14 mouse cellular contexts compared by ENCODE assay signal in the genomic region with DNA sequence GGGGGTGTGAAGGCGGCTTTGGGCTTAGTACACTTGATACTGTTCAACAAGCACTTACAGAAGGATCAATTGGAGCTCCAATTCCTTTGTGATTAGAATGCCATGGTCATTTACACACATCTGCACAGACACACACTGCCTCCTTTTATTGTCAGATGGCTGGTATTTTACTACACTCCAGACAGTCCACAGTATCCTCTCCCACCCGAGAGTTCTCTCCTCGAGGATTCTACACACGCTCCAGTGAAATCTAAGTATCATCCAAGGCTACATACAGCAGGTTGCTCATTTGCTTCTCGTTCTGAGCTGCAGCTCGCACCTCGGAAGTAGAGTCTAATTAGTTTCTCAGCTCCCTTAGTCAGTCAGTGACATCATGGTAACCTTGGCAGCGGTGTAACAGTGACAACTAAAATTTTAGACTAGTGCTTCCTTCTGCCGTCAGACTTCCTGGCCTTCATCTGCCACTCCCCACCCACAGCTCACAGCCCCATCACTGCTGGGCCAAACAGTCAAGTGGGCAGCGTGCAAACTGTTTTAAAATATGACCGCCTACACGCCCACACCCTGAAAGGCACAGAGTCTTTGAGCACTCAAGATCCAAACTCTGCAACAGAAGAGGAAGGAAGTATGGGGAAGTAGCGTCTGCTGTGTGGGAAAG.
DNase-seq lines count a peak whose midpoint lies in the region; ATAC-seq and TF ChIP-seq lines count a peak whose summit lies in the region.
"Had no signal": no experiment of that assay in that cellular context is flagged by ENCODE, and none has a peak within 500 bp of the region (broad histone marks: within the 10 kb centered on the region; RNA-seq: fewer than 3 reads in every experiment).

No protein-coding gene starts in this region.

- H3K4me3 ChIP-seq in forebrain, embryonic 12.5 days (replicated peaks) = no peak overlapping the region
- H3K4me3 ChIP-seq in forebrain, embryonic 16.5 days (replicated peaks; ENCODE audit: low read length) = no peak overlapping the region
- H3K4me3 ChIP-seq in lung, postnatal 0 days (ENCODE audit: low read depth, low read length) = no peak overlapping the region
- H3K4me3 ChIP-seq: neural tube, embryonic 13.5 days had no signal

- peaks cover 19% of the 10 kb centered on the region for H3K36me3 ChIP-seq in forebrain, embryonic 12.5 days (replicated peaks)
- H3K36me3 ChIP-seq in forebrain, embryonic 16.5 days (ENCODE audit: control insufficient read depth, insufficient read depth) = no peaks in the 10 kb centered on the region
- H3K36me3 ChIP-seq in lung, postnatal 0 days (ENCODE audit: insufficient read depth, low read length) = no peaks in the 10 kb centered on the region; the same call in 1 of the 2 replicates

- 0 out of 2 replicates have a peak, but pooled peaks cover 5% of the 10 kb centered on the region for H3K27me3 ChIP-seq in forebrain, embryonic 12.5 days
- H3K27me3 ChIP-seq in forebrain, embryonic 16.5 days (replicated peaks; ENCODE audit: control insufficient read depth, insufficient read depth, low read length) = no peaks in the 10 kb centered on the region; the same call in 1 of the 2 replicates
- H3K27me3 ChIP-seq in lung, postnatal 0 days (replicated peaks; ENCODE audit: insufficient read depth, low read length) = 0 out of 2 replicates have a peak, but pooled peaks cover under 1% of the 10 kb centered on the region
- H3K27me3 ChIP-seq: neural tube, embryonic 13.5 days had no signal

- peak; percentile 41 for DNase-seq in lung, postnatal 0 days (ENCODE audit: low spot score)
- no peak for DNase-seq in lung, postnatal 25 days (ENCODE audit: low spot score)
- peak; percentile 44 to 47 for DNase-seq in frontal cortex, postnatal 36 days (ENCODE audit: low spot score in 2 of 2)
- DNase-seq in kidney, postnatal 36 days = no peak
- no peak for DNase-seq in testis, postnatal 10 days (ENCODE audit: low spot score)
- DNase-seq: adrenal gland, postnatal 36 days; cerebellum, postnatal 14 days; gastrocnemius, postnatal 14 days; heart, postnatal 4 days; thymus, postnatal 4 days had no signal

- no peak overlapping the region for H3K27ac ChIP-seq in forebrain, embryonic 12.5 days
- H3K27ac ChIP-seq in forebrain, embryonic 16.5 days (ENCODE audit: low read length) = no peak overlapping the region
- H3K27ac ChIP-seq in lung, postnatal 0 days (ENCODE audit: low read length) = no peak overlapping the region
- H3K27ac ChIP-seq: neural tube, embryonic 13.5 days had no signal

- no peak for TF ChIP-seq EP300 in lung, postnatal 0 days (IDR thresholded peaks at IDR 0.05)

- H3K4me2 ChIP-seq in forebrain, embryonic 12.5 days = no peak overlapping the region
- no peak overlapping the region for H3K4me2 ChIP-seq in forebrain, embryonic 16.5 days (ENCODE audit: low read length)
- no peak overlapping the region for H3K4me2 ChIP-seq in lung, postnatal 0 days (replicated peaks; ENCODE audit: low read depth, low read length)
- H3K4me2 ChIP-seq: neural tube, embryonic 13.5 days had no signal

- 66% methylated on average over 13 of the region's 13 CpGs for WGBS in forebrain, embryonic 12.5 days
- WGBS in forebrain, embryonic 16.5 days = 52% methylated on average over 13 of the region's 13 CpGs
- WGBS in lung, postnatal 0 days = 57% methylated on average over 13 of the region's 13 CpGs

- peak; percentile 42; the same call in 1 of the 2 replicates for ATAC-seq in forebrain, embryonic 12.5 days (ENCODE audit: low FRiP score)
- no peak for ATAC-seq in forebrain, embryonic 16.5 days
- peak; percentile 73 for ATAC-seq in lung, postnatal 0 days
- ATAC-seq in neutrophil, adult 5-6 weeks (ENCODE audit: extremely low read depth, insufficient number of reproducible peaks, low FRiP score, poor library complexity, severe bottlenecking) = 0 out of 2 replicates have a peak, but pooled peaks have one; percentile 27

- no peak overlapping the region for H3K9ac ChIP-seq in forebrain, embryonic 12.5 days
- H3K9ac ChIP-seq in forebrain, embryonic 16.5 days (replicated peaks; ENCODE audit: low read depth, low read length) = no peak overlapping the region
- H3K9ac ChIP-seq in lung, postnatal 0 days (replicated peaks; ENCODE audit: low read depth) = no peak overlapping the region
- H3K9ac ChIP-seq: neural tube, embryonic 13.5 days had no signal

- H3K4me1 ChIP-seq in forebrain, embryonic 12.5 days = peaks cover 28% of the 10 kb centered on the region
- H3K4me1 ChIP-seq in forebrain, embryonic 16.5 days (replicated peaks; ENCODE audit: control insufficient read depth, insufficient read depth, low read length) = peaks cover 17% of the 10 kb centered on the region
- no peaks in the 10 kb centered on the region for H3K4me1 ChIP-seq in lung, postnatal 0 days (ENCODE audit: insufficient read depth, low read depth, low read length)

- no peaks in the 10 kb centered on the region for H3K9me3 ChIP-seq in forebrain, embryonic 12.5 days
- no peaks in the 10 kb centered on the region for H3K9me3 ChIP-seq in forebrain, embryonic 16.5 days (ENCODE audit: control insufficient read depth, low read length)
- no peaks in the 10 kb centered on the region for H3K9me3 ChIP-seq in lung, postnatal 0 days (ENCODE audit: low read length)
- H3K9me3 ChIP-seq: neural tube, embryonic 13.5 days had no signal

- TF ChIP-seq CTCF in lung, postnatal 0 days (IDR thresholded peaks at IDR 0.05) = no peak

Comparison
In these comparisons a context has a peak if more than half of its experiments do, and no peak if none do; other contexts are left out.
1. DNase-seq: peak in lung, postnatal 0 days (single experiment) and frontal cortex, postnatal 36 days (2 of 2); none in lung, postnatal 25 days (single experiment), kidney, postnatal 36 days (0 of 2) and testis, postnatal 10 days (single experiment).